Mouse (Mus musculus) embryonic stem cell, embryonic (primary cell): ENCODE measurements around the gene Spata5.

ENCODE experiments used
- CTCF ChIA-PET, 4 experiments: fragments of 300-600 bp in 2 of 4; fragments of 350-600 bp in 2 of 4; sonication (Branson Sonifier 250); formaldehyde crosslinking; loops; one replicate each; lab custom pipeline; 2022; ENCODE audit warnings: inconsistent platforms in 2 of 4; lab: Charles Lee
- POLR2A ChIA-PET, 4 experiments: fragments of 300-600 bp in 2 of 4; fragments of 350-600 bp in 2 of 4; sonication (Branson Sonifier 250); formaldehyde crosslinking; loops; one replicate each; lab custom pipeline; 2022; ENCODE audit warnings: antibody characterized with exemption in 4 of 4, inconsistent platforms in 1 of 4; lab: Charles Lee

Spata5 gene

DNA sequence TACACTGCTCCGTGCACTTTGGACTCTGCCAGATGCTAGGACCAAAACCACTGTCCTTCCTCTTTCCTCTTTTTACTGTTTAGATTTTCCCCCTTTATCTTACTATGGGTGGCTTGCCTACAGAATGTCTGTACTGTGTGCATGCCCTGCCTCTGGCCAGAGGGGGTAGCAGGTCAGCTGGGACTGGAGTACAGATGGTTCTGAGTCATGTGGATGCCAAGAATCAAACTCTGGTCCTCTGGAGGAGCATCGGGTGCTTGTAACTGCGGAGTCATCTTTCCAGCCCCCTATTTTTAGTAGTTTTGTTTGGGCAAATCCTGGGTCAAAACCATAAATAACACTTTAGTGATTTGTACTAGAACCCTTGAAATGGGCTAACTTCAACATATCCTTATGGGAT is 6.2 kb upstream of the Spata5 start:
- CTCF ChIA-PET = interaction anchor here (0.6 to 2.5 kb wide), 21 partner anchors 11 to 216 kb away, joined by 3 to 31 read pairs (median 5); partner anchors contain the start of genes Bbs12 (in 1 of the 4), Cetn4 (in 1 of the 4) and Fgf2 (in 1 of the 4)
- POLR2A ChIA-PET = interaction anchor here in 1 of 4 experiments (1.3 kb wide), 2 partner anchors 10 to 101 kb away, joined by 4 read pairs; partner anchors contain the start of genes Bbs12 and Cetn4

DNA sequence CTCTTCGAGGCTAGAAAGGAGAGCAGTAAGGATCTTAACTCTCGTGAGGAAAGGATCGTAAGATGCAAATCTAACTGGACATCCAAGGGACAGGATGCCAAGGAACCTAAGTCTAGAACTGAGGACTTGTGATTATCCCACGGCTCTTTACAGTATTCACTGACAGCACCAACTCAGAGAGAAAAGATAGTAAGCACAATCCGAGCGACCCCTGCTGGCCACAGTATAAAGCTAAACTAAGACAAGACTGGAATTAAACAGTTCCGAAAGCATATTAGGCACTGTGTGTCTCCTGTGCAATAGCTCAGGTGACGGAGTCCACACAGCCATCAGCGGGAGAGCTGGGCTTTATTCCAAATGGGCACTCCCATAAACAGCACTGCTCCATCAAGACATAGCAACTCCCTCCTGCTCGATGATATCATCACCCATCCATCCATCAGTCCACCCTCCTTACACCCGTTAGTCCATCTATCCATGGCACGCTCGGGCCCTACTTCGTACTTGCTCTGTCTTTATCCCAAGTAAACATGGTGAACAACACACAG is 5.2 kb upstream of the Spata5 start:
- CTCF ChIA-PET = interaction anchor here (0.6 to 2.5 kb wide), 40 partner anchors 9 to 1647 kb away, joined by 3 to 31 read pairs (median 4); partner anchors contain the start of genes Bbs12 (in 1 of the 4), Cetn4 (in 1 of the 4) and Fgf2 (in 1 of the 4)
- POLR2A ChIA-PET = interaction anchor here in 3 of 4 experiments (0.6 to 1.3 kb wide), 7 partner anchors 9 to 103 kb away, joined by 3 to 6 read pairs (median 3); partner anchors contain the start of genes Bbs12 (in 1 of the 3) and Cetn4 (in 1 of the 3)

DNA sequence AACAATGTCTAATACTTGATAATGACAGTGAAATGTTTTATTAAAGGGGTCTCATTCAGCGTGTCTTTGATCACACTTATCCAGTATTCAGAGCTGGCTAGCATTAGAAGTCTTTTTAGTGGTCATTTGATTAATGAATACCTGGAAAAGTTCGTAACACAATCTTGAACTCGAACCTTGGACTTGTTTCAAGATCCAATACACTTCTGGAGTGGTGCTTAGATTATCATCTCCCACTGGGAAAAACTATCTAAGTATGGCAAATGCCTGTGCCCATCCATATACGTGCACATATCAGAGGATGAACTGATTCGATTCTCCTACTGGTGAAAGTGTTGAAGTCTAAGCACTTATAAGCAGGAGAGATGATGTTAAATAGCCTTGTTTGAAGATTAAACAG is 1.4 kb upstream of the Spata5 start:
- ChIA-PET CTCF (interaction anchor here in 1 of 4 experiments (1.3 kb wide), 1 partner anchor 77 kb away, joined by 5 read pairs; no protein-coding TSS in a partner anchor), POLR2A (interaction anchor here in 3 of 4 experiments (0.6 to 2.8 kb wide), 4 partner anchors 9 to 106 kb away, joined by 3 to 15 read pairs (median 4); partner anchors contain the start of genes Bbs12 (in 1 of the 3) and Cetn4 (in 1 of the 3))

DNA sequence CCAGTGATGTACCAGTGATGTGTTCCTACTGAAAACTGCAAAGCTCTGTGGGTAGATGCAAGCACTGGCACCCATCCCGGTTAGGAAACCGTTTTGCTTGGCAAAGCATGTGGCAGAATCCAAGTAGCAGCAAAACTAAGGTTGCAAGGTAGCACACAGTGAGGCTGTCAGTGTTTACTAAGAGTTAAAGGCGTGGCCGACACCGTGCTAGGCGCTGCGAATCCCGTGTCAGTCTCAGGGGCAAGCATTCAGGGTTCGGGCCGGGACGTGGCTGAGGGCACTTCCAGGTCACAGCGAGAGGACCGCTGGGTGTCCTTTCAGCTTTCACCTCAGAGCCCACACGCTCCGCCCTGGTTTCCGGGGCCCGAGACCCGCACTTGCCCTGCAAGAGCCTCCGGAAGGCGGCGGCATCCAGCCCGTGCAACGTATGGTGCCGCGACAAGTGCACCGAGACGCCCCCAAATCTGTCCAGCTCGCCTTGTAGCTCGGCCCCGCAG is 687 bp upstream of the Spata5 start:
- CTCF ChIA-PET = interaction anchor here in 2 of 4 experiments (1.0 to 1.5 kb wide), 3 partner anchors 94 to 215 kb away, joined by 3 read pairs; no protein-coding TSS in a partner anchor
- POLR2A ChIA-PET = interaction anchor here in 3 of 4 experiments (0.8 to 2.8 kb wide), 21 partner anchors 9 to 847 kb away, joined by 3 to 15 read pairs (median 5); partner anchors contain the start of genes Bbs12 (in 2 of the 3), Ccna2 (in 2 of the 3), Cetn4 (in 2 of the 3) and Gm5148 (in 1 of the 3)

GRCm38 (mm10) chr3:37420072-37420471 is 376 bp downstream of the Spata5 start, which contains the start of gene Nudt6:
TSS of gene Nudt6 (minus strand) at chr3:37420211.
- CTCF ChIA-PET = interaction anchor here (0.6 to 1.5 kb wide), 13 partner anchors 75 to 603 kb away, joined by 3 to 14 read pairs (median 3); partner anchors contain the start of genes Bbs12 (in 1 of the 4), Cetn4 (in 1 of the 4) and Spry1 (in 1 of the 4)
- POLR2A ChIA-PET = interaction anchor here (0.6 to 2.8 kb wide), 39 partner anchors 8 to 879 kb away, joined by 3 to 15 read pairs (median 4); partner anchors contain the start of genes Bbs12 (in 2 of the 4), Ccna2 (in 2 of the 4), Cetn4 (in 2 of the 4) and Spry1 (in 2 of the 4)

GRCm38 (mm10) chr3:37420641-37421040 is 945 bp downstream of the Spata5 start:
- ChIA-PET CTCF (interaction anchor here in 2 of 4 experiments (1.1 to 1.2 kb wide), 2 partner anchors 10 to 79 kb away, joined by 4 read pairs; no protein-coding TSS in a partner anchor), POLR2A (interaction anchor here in 1 of 4 experiments (0.6 to 0.8 kb wide), 3 partner anchors 10 to 149 kb away, joined by 3 to 5 read pairs (median 4); no protein-coding TSS in a partner anchor)

DNA sequence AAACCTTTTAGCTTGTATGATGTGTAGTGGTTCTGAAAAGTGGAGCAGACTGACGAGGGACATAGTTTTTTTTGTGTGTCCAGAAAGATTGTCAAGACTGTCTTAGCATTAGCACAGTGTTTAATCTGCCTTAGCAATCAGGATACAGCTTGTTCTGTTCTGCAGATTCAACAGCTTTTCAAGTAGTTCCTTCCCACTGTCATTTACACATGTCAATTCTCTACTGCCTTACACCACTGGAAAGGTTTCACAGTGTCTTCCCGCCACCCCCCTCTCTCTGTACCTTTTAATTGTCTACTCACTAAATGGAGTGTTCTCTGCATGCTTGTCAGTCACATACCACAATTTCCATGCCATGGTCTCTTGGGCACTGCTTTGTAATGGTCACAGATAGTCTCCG is 1.5 kb downstream of the Spata5 start:
- ChIA-PET CTCF (interaction anchor here in 2 of 4 experiments (1.1 to 1.2 kb wide), 2 partner anchors 9 to 80 kb away, joined by 4 read pairs; no protein-coding TSS in a partner anchor), POLR2A (interaction anchor here in 2 of 4 experiments (0.6 to 0.8 kb wide), 4 partner anchors 10 to 149 kb away, joined by 3 to 5 read pairs (median 4); no protein-coding TSS in a partner anchor)

- ChIA-PET POLR2A (interaction anchor here in 1 of 4 experiments (1.4 kb wide), 1 partner anchor 10 kb away, joined by 6 read pairs; no protein-coding TSS in a partner anchor), CTCF (no interaction called here)
Measured at GRCm38 (mm10) chr3:37426069-37426468, 6.4 kb downstream of the Spata5 start.

DNA sequence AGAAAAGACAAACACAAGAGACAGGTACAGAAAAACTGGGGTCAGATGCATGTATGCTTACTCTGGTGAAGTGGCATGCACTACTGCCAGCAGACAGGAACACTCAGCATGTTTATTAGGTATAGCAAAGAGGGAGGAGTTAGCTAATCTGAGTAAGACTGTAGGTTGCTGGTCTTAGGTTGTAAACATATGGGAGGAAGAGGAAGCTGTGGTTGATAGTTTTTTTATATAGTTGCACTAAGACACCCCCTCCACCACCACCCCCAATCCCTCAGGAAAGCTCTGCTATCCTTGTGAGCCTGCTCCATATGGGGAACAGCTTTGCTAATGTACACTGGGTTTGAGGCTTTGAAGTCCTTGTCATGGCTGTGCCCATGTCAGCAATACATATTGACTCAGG is 10.7 kb downstream of the Spata5 start:
- CTCF ChIA-PET = interaction anchor here in 1 of 4 experiments (0.6 to 0.8 kb wide), 2 partner anchors 9 to 177 kb away, joined by 3 to 4 read pairs; no protein-coding TSS in a partner anchor
- POLR2A ChIA-PET = interaction anchor here in 3 of 4 experiments (0.8 to 3.3 kb wide), 3 partner anchors 11 to 12 kb away, joined by 3 to 9 read pairs (median 8); partner anchors contain the start of genes Nudt6 (in 2 of the 3) and Spata5 (in 2 of the 3)

GRCm38 (mm10) chr3:37439770-37440169 is 20.1 kb downstream of the Spata5 start:
- POLR2A ChIA-PET = interaction anchor here in 1 of 4 experiments (0.6 to 1.8 kb wide), 5 partner anchors 8 to 127 kb away, joined by 3 to 5 read pairs (median 4); partner anchors contain the start of genes Nudt6 and Spata5
- CTCF ChIA-PET = no interaction called here

DNA sequence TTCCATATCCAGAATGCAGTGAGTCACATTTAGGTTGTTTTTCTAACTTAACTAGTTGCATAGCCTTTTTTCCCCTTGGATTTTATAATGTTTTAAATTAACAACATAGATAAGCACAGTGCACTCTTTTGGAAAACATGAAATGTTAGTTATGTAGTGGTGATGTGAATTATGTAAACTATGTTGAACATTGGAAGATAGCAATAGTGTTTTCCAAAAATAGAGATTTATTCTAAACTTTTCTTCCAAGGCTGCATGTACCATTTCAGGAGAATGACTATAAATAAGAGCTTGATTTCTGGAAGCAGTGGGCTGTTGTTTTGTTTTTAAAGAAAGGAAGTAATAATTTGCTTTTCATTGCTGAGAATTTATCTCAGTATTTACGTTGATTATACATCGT is 23.7 kb downstream of the Spata5 start:
- CTCF ChIA-PET = no interaction called here

GRCm38 (mm10) chr3:37455992-37456391 is 36.3 kb downstream of the Spata5 start:
- CTCF ChIA-PET = no interaction called here
- POLR2A ChIA-PET = no interaction called here

More for the DNA sequence above, 23.7 kb downstream of the Spata5 start:
- POLR2A ChIA-PET = interaction anchor here in 1 of 4 experiments (1.5 to 2.7 kb wide), 2 partner anchors 9 to 15 kb away, joined by 4 to 9 read pairs; no protein-coding TSS in a partner anchor

GRCm38 (mm10) chr3:37468170-37468569 is 48.5 kb downstream of the Spata5 start:
- POLR2A ChIA-PET = interaction anchor here in 1 of 4 experiments (0.5 to 1.5 kb wide), 6 partner anchors 11 to 906 kb away, joined by 3 to 7 read pairs (median 3); no protein-coding TSS in a partner anchor
- CTCF ChIA-PET = interaction anchor here in 1 of 4 experiments (0.6 kb wide), 1 partner anchor 1604 kb away, joined by 9 read pairs; no protein-coding TSS in a partner anchor

- POLR2A ChIA-PET = interaction anchor here in 1 of 4 experiments (0.7 kb wide), 1 partner anchor 35 kb away, joined by 3 read pairs; no protein-coding TSS in a partner anchor
- CTCF ChIA-PET = no interaction called here
Measured at GRCm38 (mm10) chr3:37469353-37469752, 49.7 kb downstream of the Spata5 start.

DNA sequence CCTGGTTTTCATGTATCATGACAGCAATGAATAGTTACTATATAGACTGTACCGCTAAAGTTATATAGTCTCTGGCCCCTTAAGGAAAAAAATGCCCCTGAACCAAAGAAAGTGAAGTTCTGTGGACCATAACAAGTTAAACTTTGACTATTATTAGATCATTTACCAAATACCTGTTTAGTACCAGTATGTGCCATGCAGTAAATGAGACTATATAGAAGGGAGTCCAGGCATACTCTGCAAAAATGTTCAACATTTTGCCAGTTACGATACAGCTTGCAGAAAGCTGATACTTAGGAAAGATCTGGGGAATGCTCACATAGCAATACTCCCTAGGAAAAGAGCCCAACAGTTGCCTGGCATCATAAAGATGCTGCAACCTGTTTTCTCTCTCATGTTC is 51.2 kb downstream of the Spata5 start:
- CTCF ChIA-PET = no interaction called here
- POLR2A ChIA-PET = interaction anchor here in 1 of 4 experiments (1.3 kb wide), 1 partner anchor 17 kb away, joined by 4 read pairs; no protein-coding TSS in a partner anchor

DNA sequence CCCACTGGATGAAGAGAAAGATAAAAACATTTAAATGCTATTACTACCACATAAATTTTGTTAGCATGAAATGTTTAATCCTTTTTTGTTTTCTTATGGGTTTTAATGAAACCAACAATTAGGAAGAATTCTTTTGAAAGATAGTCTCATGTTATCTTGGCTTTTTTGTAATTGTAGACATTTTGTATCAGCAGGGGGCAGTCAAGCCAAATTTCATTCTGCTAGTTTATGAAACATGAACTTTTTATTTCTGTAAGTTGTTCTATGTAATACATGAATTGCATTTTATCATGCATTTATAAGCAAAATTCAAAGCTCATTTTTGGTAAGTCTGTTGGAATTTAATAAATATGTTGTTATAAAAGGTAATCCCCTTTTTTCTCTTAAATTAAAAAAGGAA is 52.8 kb downstream of the Spata5 start:
- CTCF ChIA-PET = interaction anchor here in 1 of 4 experiments (1.1 kb wide), 1 partner anchor 34 kb away, joined by 3 read pairs; no protein-coding TSS in a partner anchor
- POLR2A ChIA-PET = no interaction called here

- ChIA-PET POLR2A (interaction anchor here in 1 of 4 experiments (1.5 kb wide), 1 partner anchor 20 kb away, joined by 3 read pairs; no protein-coding TSS in a partner anchor), CTCF (no interaction called here)
Measured at GRCm38 (mm10) chr3:37476485-37476884, 56.8 kb downstream of the Spata5 start.
